Mouse (Mus musculus) neural tube, embryonic 14.5 days (tissue): Measurements from ENCODE around the gene Chpf2. TPM values are rescaled to one million over a fixed set of nuclear protein-coding genes. Genes with fewer than 3 reads are reported as not detected.
"Not testable (repeated sequence)": the region's sequence is repeated elsewhere in the genome, so short reads cannot be mapped to it uniquely, and the experiment has no call there.

Experiments used
- ATAC-seq: fragments of 200-750 bp; cut with Nextera tagmentation; 2 replicates; pipeline ENCODE4 v1.8.0; 2017; ENCODE audit warnings: low read depth, mild to moderate bottlenecking, moderate TSS enrichment, moderate library complexity
- H3K27ac ChIP-seq: fragments of 300-500 bp; sonication (generic); 2 replicates; pipeline ENCODE4 v1.5.1; 2014; ENCODE audit warnings: low read depth, mild to moderate bottlenecking, control low read depth, low read length, moderate library complexity, mixed read lengths
- H3K27me3 ChIP-seq: fragments of 300-500 bp; sonication (generic); 2 replicates; pipeline ENCODE4 v1.6.1; 2014; ENCODE audit warnings: low read length; ENCODE audit not compliant: control insufficient read depth, insufficient read depth
- H3K36me3 ChIP-seq: fragments of 300-500 bp; sonication (generic); 2 replicates; pipeline ENCODE4 v1.6.1; 2014; ENCODE audit warnings: low read length, mixed read lengths; ENCODE audit not compliant: control insufficient read depth, insufficient read depth
- H3K4me1 ChIP-seq: fragments of 300-500 bp; sonication (generic); 2 replicates; pipeline ENCODE4 v1.6.1; 2014; ENCODE audit warnings: low read length; ENCODE audit not compliant: control insufficient read depth, insufficient read depth
- H3K4me2 ChIP-seq: fragments of 300-500 bp; sonication (generic); 2 replicates; pipeline ENCODE4 v1.6.1; 2014; ENCODE audit warnings: mild to moderate bottlenecking, low read depth, low read length, control low read depth
- H3K4me3 ChIP-seq: fragments of 300-500 bp; sonication (generic); 2 replicates; pipeline ENCODE4 v1.5.1; 2014; ENCODE audit warnings: low read depth, low read length, control low read depth, mixed read lengths
- H3K9ac ChIP-seq: fragments of 300-500 bp; sonication (generic); replicated peaks from 2 replicates; pipeline ENCODE4 v1.6.1; 2014; ENCODE audit warnings: low read depth, mild to moderate bottlenecking, control low read depth, low read length, mixed read lengths
- H3K9me3 ChIP-seq: fragments of 300-500 bp; sonication (generic); 2 replicates; pipeline ENCODE4 v1.6.1; 2016; ENCODE audit warnings: low read length; ENCODE audit not compliant: control insufficient read depth
- WGBS: fragments of 180-500 bp; shearing (Covaris S2); extraction: QIAGEN DNeasy Blood & Tissue Kit; methylation state at CpG from one replicate; pipeline ENCODE4 v1.1.7; 2014; 5-methylcytosine and 5-hydroxymethylcytosine counted together
- polyA plus RNA-seq: library from polyadenylated mRNA; unstranded; fragments of >200 nt; fragmentation: Nextera tagmentation; extraction: Ambion mirVana; gene quantifications from 2 replicates; pipeline ENCODE4 v1.2.1, GENCODE M21; 2014

The Chpf2 gene
- polyA plus RNA-seq, 1 experiment from 2014 or later: 13.3 TPM

- no peak for ATAC-seq
- H3K27ac ChIP-seq: no peak overlapping the region
- H3K9ac ChIP-seq: no peak overlapping the region
- WGBS: 74% methylated on average over 5 of the region's 5 CpGs
- H3K27me3 ChIP-seq: no peaks in the 10 kb centered on the region
- H3K4me1 ChIP-seq: peaks cover 14% of the 10 kb centered on the region; the same call in 1 of the 2 replicates
- H3K36me3 ChIP-seq: no peaks in the 10 kb centered on the region
- no peaks in the 10 kb centered on the region for H3K9me3 ChIP-seq
- no peak overlapping the region for H3K4me2 ChIP-seq
- H3K4me3 ChIP-seq: no peak overlapping the region
Measured at GRCm38 (mm10) chr5:24553621-24554244, 32.8 kb upstream of the Chpf2 start.

- not testable (repeated sequence) for H3K4me3 ChIP-seq, H3K9me3 ChIP-seq, H3K9ac ChIP-seq, H3K36me3 ChIP-seq, H3K27me3 ChIP-seq, H3K4me2 ChIP-seq, H3K27ac ChIP-seq, ATAC-seq
- H3K4me1 ChIP-seq: peaks cover 10% of the 10 kb centered on the region; the same call in 1 of the 2 replicates
- 94% methylated on average over 7 of the region's 7 CpGs for WGBS
Measured at GRCm38 (mm10) chr5:24555335-24555734, 31.2 kb upstream of the Chpf2 start.

GRCm38 (mm10) chr5:24556709-24557108 is 29.8 kb upstream of the Chpf2 start, which contains the start of gene 4931409K22Rik:
4931409K22Rik (minus strand) TSS chr5:24556809.
- no peak within 1 kb of the TSS for H3K9ac ChIP-seq
- H3K36me3 ChIP-seq: no peaks in the 10 kb centered on the region
- peaks cover under 1% of the 10 kb centered on the region; the same call in 1 of the 2 replicates for H3K4me1 ChIP-seq
- no peak within 1 kb of the TSS for H3K4me3 ChIP-seq
- no peak for ATAC-seq
- H3K27ac ChIP-seq: no peak within 1 kb of the TSS
- no peak within 1 kb of the TSS for H3K4me2 ChIP-seq
- 74% methylated on average over 2 of the region's 2 CpGs for WGBS
- no peaks in the 10 kb centered on the region for H3K9me3 ChIP-seq
- H3K27me3 ChIP-seq: no peaks in the 10 kb centered on the region

- Histone ChIP-seq H3K27ac (no peak overlapping the region), H3K4me3 (0 out of 2 replicates have a peak overlapping the region, but pooled peaks have one; percentile 72), H3K27me3 (no peaks in the 10 kb centered on the region), H3K4me1 (peaks cover 6% of the 10 kb centered on the region; the same call in 1 of the 2 replicates), H3K36me3 (peaks cover 18% of the 10 kb centered on the region; the same call in 1 of the 2 replicates), H3K9me3 (no peaks in the 10 kb centered on the region), H3K9ac (no peak overlapping the region), H3K4me2 (peak overlapping the region; percentile 85)
- no peak for ATAC-seq
- WGBS: 97% methylated on average over 1 of the region's 1 CpGs
Measured at GRCm38 (mm10) chr5:24575948-24576347, 10.6 kb upstream of the Chpf2 start.

- H3K9ac ChIP-seq: peak overlapping the region; percentile 66
- under 1% methylated on average over 32 of the region's 32 CpGs for WGBS
- peak; percentile 36 for ATAC-seq
Measured at GRCm38 (mm10) chr5:24576801-24577182, 9.7 kb upstream of the Chpf2 start.

GRCm38 (mm10) chr5:24577183-24577929 is 9.2 kb upstream of the Chpf2 start, which contains the start of gene Abcf2:
Abcf2 (minus strand) TSS chr5:24577467.
- Histone ChIP-seq H3K36me3 (peaks cover 11% of the 10 kb centered on the region; the same call in 1 of the 2 replicates), H3K4me2 (peak within 1 kb of the TSS; percentile 85), H3K9me3 (no peaks in the 10 kb centered on the region), H3K4me1 (peaks cover 6% of the 10 kb centered on the region; the same call in 1 of the 2 replicates), H3K4me3 (peak within 1 kb of the TSS; percentile 72), H3K27me3 (no peaks in the 10 kb centered on the region), H3K27ac (peak within 1 kb of the TSS; percentile 79), H3K9ac (peak within 1 kb of the TSS; percentile 66)
- ATAC-seq: peak; percentile 96
- under 1% methylated on average over 48 of the region's 48 CpGs for WGBS

More at GRCm38 (mm10) chr5:24576801-24577182, 9.7 kb upstream of the Chpf2 start:
- Histone ChIP-seq H3K27me3 (no peaks in the 10 kb centered on the region), H3K4me3 (peak overlapping the region; percentile 72), H3K4me1 (peaks cover 6% of the 10 kb centered on the region; the same call in 1 of the 2 replicates), H3K9me3 (no peaks in the 10 kb centered on the region), H3K27ac (peak overlapping the region; percentile 79), H3K36me3 (peaks cover 15% of the 10 kb centered on the region; the same call in 1 of the 2 replicates), H3K4me2 (peak overlapping the region; percentile 85)

GRCm38 (mm10) chr5:24578109-24578963 is 8.2 kb upstream of the Chpf2 start:
- Histone ChIP-seq H3K27me3 (no peaks in the 10 kb centered on the region), H3K4me2 (peak overlapping the region; percentile 45), H3K9ac (no peak overlapping the region), H3K4me1 (peaks cover 6% of the 10 kb centered on the region; the same call in 1 of the 2 replicates), H3K27ac (no peak overlapping the region), H3K4me3 (peak overlapping the region; percentile 72), H3K9me3 (no peaks in the 10 kb centered on the region), H3K36me3 (peaks cover 6% of the 10 kb centered on the region; the same call in 1 of the 2 replicates)
- 73% methylated on average over 6 of the region's 6 CpGs for WGBS
- ATAC-seq: no peak

- H3K27ac ChIP-seq: peak overlapping the region; percentile 53; the same call in 1 of the 2 replicates
- no peaks in the 10 kb centered on the region for H3K9me3 ChIP-seq
- H3K4me3 ChIP-seq: peak overlapping the region; percentile 67
- peak overlapping the region; percentile 87 for H3K9ac ChIP-seq
- peak overlapping the region; percentile 95 for H3K4me2 ChIP-seq
- no peaks in the 10 kb centered on the region for H3K27me3 ChIP-seq
- peak; percentile 29 for ATAC-seq
- H3K4me1 ChIP-seq: peaks cover 15% of the 10 kb centered on the region
- 11% methylated on average over 8 of the region's 8 CpGs for WGBS
- H3K36me3 ChIP-seq: peaks cover 8% of the 10 kb centered on the region
Measured at GRCm38 (mm10) chr5:24586106-24586505, 435 bp upstream of the Chpf2 start.
